Mouse (Mus musculus) CH12.LX (cell line): ENCODE data around the gene Impg2.

Source experiments
- CTCF ChIP-seq, 2 experiments: IDR thresholded peaks in 1 of 2; conservative IDR thresholded peaks in 1 of 2; 2 replicates each; pipeline ENCODE4 v1.5.1; 2011 to 2012; ENCODE audit warnings: low read depth in 2 of 2, low read length in 2 of 2, improper control_type of control experiment in 1 of 2, inconsistent platforms in 1 of 2, mild to moderate bottlenecking in 1 of 2, moderate library complexity in 1 of 2
- EP300 ChIP-seq: IDR thresholded peaks from 2 replicates; pipeline ENCODE4 v1.6.1; 2011; ENCODE audit warnings: low read length, improper control_type of control experiment
- MAX ChIP-seq: IDR thresholded peaks from 2 replicates; pipeline ENCODE4 v1.6.1; 2011; ENCODE audit warnings: low read length, improper control_type of control experiment
- NELFE ChIP-seq: IDR thresholded peaks from 2 replicates; pipeline ENCODE4 v1.6.1; 2011; ENCODE audit warnings: low read depth, low read length, improper control_type of control experiment
- RCOR1 ChIP-seq: conservative IDR thresholded peaks from 2 replicates; pipeline ENCODE4 v1.6.1; 2012; ENCODE audit warnings: low read depth, mild to moderate bottlenecking, inconsistent platforms, low read length, improper control_type of control experiment
- SIN3A ChIP-seq: IDR thresholded peaks from 2 replicates; pipeline ENCODE4 v1.6.1; 2012; ENCODE audit warnings: low read length, improper control_type of control experiment, inconsistent platforms
- USF2 ChIP-seq: conservative IDR thresholded peaks from 2 replicates; pipeline ENCODE4 v1.6.1; 2011; ENCODE audit warnings: low read depth, low read length, improper control_type of control experiment
- ZC3H11A ChIP-seq: IDR thresholded peaks from 2 replicates; pipeline ENCODE4 v1.6.1; 2012; ENCODE audit warnings: low read depth, mild to moderate bottlenecking, inconsistent platforms, low read length, improper control_type of control experiment

DNA sequence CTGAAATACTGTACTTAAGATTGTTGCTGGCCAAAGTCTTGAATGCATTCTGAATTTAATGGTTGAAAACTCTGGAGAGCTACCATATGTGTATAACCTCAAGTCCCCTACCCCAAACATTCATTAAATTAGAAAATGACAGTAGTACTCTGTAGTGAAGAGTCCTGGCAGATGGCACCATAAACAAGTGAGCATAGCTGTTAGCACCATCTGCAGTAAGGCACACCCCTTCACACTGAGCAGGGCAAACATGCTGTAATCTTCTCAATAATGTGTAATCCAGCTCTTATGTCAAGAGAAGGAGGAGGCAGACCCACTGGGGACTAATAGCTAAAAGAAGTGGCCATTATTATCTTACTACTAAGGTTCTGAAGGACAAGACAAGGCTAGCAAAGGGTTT lies 33.9 kb upstream of the Impg2 start:
- TF ChIP-seq SIN3A (no peak), EP300 (no peak), CTCF (conservative IDR thresholded peaks at IDR 0.05 in 1 of 2, IDR thresholded peaks at IDR 0.05 in 1 of 2; ENCODE audit: low read depth in 2 of 2, low read length in 2 of 2) (no peak), RCOR1 (no peak), NELFE (no peak), USF2 (no peak), MAX (no peak), ZC3H11A (no peak)
